Mouse (Mus musculus): ENCODE results near the gene Prl3d2. TPM values are rescaled to one million over a fixed set of nuclear protein-coding genes. Genes with fewer than 3 reads are reported as not detected.
"Not testable (repeated sequence)": the region's sequence is repeated elsewhere in the genome, so short reads cannot be mapped to it uniquely, and the experiment has no call there.

Gene Prl3d2
- polyA plus RNA-seq (2015; fragmentation: Nextera tagmentation; extraction: Ambion mirVana) = not detected in 2 replicates

- H3K4me3 ChIP-seq (ENCODE audit: low read length); H3K27me3 ChIP-seq (ENCODE audit: insufficient read depth, low read length); ATAC-seq (ENCODE audit: low FRiP score, low TSS enrichment); H3K36me3 ChIP-seq (ENCODE audit: insufficient read depth, low read length); H3K4me1 ChIP-seq (ENCODE audit: insufficient read depth, low read length); H3K27ac ChIP-seq (ENCODE audit: low read length); H3K4me2 ChIP-seq (replicated peaks; ENCODE audit: low read depth, low read length); H3K9me3 ChIP-seq (ENCODE audit: low read length); H3K9ac ChIP-seq (replicated peaks; ENCODE audit: low read length): not testable (repeated sequence)
- 90% methylated on average over 3 of the region's 4 CpGs for WGBS
Observed at GRCm38 (mm10) chr13:27121398-27121797, at the start of gene Prl3d2. Gene Prl3d2 (plus strand): TSS chr13:27121698.

GRCm38 (mm10) chr13:27093890-27094289 is 27.6 kb upstream of the Prl3d2 start, which contains the start of gene Prl3d1:
Gene Prl3d1 (plus strand): TSS chr13:27094190.
- H3K4me1 ChIP-seq (ENCODE audit: insufficient read depth, low read length); H3K4me3 ChIP-seq (ENCODE audit: low read length); H3K36me3 ChIP-seq (ENCODE audit: insufficient read depth, low read length); ATAC-seq (ENCODE audit: low FRiP score, low TSS enrichment); H3K27me3 ChIP-seq (ENCODE audit: insufficient read depth, low read length); H3K4me2 ChIP-seq (replicated peaks; ENCODE audit: low read depth, low read length); H3K9me3 ChIP-seq (ENCODE audit: low read length); H3K27ac ChIP-seq (ENCODE audit: low read length); H3K9ac ChIP-seq (replicated peaks; ENCODE audit: low read length): not testable (repeated sequence)
- 95% methylated on average over 5 of the region's 5 CpGs for WGBS

GRCm38 (mm10) chr13:27148264-27148663 is 26.8 kb downstream of the Prl3d2 start:
- no peak overlapping the region for H3K9ac ChIP-seq (replicated peaks; ENCODE audit: low read length)
- no peak overlapping the region for H3K4me3 ChIP-seq (ENCODE audit: low read length)
- no peaks in the 10 kb centered on the region for H3K9me3 ChIP-seq (ENCODE audit: low read length)
- H3K4me2 ChIP-seq (replicated peaks; ENCODE audit: low read depth, low read length) = no peak overlapping the region
- no peaks in the 10 kb centered on the region for H3K36me3 ChIP-seq (ENCODE audit: insufficient read depth, low read length)
- no peaks in the 10 kb centered on the region for H3K27me3 ChIP-seq (ENCODE audit: insufficient read depth, low read length)
- no peak for ATAC-seq (ENCODE audit: low FRiP score, low TSS enrichment)
- WGBS = 74% methylated on average over 1 of the region's 1 CpGs
- H3K27ac ChIP-seq (ENCODE audit: low read length) = no peak overlapping the region
- no peaks in the 10 kb centered on the region for H3K4me1 ChIP-seq (ENCODE audit: insufficient read depth, low read length)

- H3K4me1 ChIP-seq (ENCODE audit: insufficient read depth, low read length); H3K4me2 ChIP-seq (replicated peaks; ENCODE audit: low read depth, low read length); ATAC-seq (ENCODE audit: low FRiP score, low TSS enrichment); H3K27me3 ChIP-seq (ENCODE audit: insufficient read depth, low read length); H3K27ac ChIP-seq (ENCODE audit: low read length); H3K9me3 ChIP-seq (ENCODE audit: low read length); H3K4me3 ChIP-seq (ENCODE audit: low read length); H3K36me3 ChIP-seq (ENCODE audit: insufficient read depth, low read length); H3K9ac ChIP-seq (replicated peaks; ENCODE audit: low read length): not testable (repeated sequence)
- WGBS = 83% methylated on average over 2 of the region's 3 CpGs
Observed at GRCm38 (mm10) chr13:27156490-27156889, 35.0 kb downstream of the Prl3d2 start, which contains the start of gene Prl3d3. Gene Prl3d3 (plus strand): TSS chr13:27156790.

Other genes starting within 250 kb of the Prl3d2 start
- gene Prl, start 64.1 kb upstream of the Prl3d2 start, polyA plus RNA-seq (2015; fragmentation: Nextera tagmentation; extraction: Ambion mirVana) = not detected in 2 replicates
- not detected in 2 replicates for gene Prl3d1, start 27.5 kb upstream of the Prl3d2 start, polyA plus RNA-seq (2015; fragmentation: Nextera tagmentation; extraction: Ambion mirVana)
- gene Prl3d3, start 35.1 kb downstream of the Prl3d2 start, polyA plus RNA-seq (2015; fragmentation: Nextera tagmentation; extraction: Ambion mirVana) = not detected in 2 replicates
- not detected in 2 replicates for gene Prl3c1, start 75.0 kb downstream of the Prl3d2 start, polyA plus RNA-seq (2015; fragmentation: Nextera tagmentation; extraction: Ambion mirVana)
- 0.25 and 0.54 TPM in 2 replicates for gene Prl3b1, start 120.1 kb downstream of the Prl3d2 start, polyA plus RNA-seq (2015; fragmentation: Nextera tagmentation; extraction: Ambion mirVana)
- not detected in 2 replicates for gene Prl3a1, start 137.7 kb downstream of the Prl3d2 start, polyA plus RNA-seq (2015; fragmentation: Nextera tagmentation; extraction: Ambion mirVana)
- not detected in 2 replicates for gene Prl6a1, start 190.9 kb downstream of the Prl3d2 start, polyA plus RNA-seq (2015; fragmentation: Nextera tagmentation; extraction: Ambion mirVana)
- not detected in 2 replicates for gene Prl8a2, start 224.0 kb downstream of the Prl3d2 start, polyA plus RNA-seq (2015; fragmentation: Nextera tagmentation; extraction: Ambion mirVana)